Comparison of ENCODE assay signal across 25 mouse cellular contexts in genomic region chr5:122927092-122927491, GRCm38 (mm10).
DNase-seq lines count a peak whose midpoint lies in the region; ATAC-seq lines count a peak whose summit lies in the region.
"Had no signal": no experiment of that assay in that cellular context is flagged by ENCODE, and none has a peak within 500 bp of the region (broad histone marks: within the 10 kb centered on the region; RNA-seq: fewer than 3 reads in every experiment).

No protein-coding gene starts in this region.

- ATAC-seq in kidney, embryonic 16.5 days (ENCODE audit: low FRiP score, low TSS enrichment), result no peak
- no peak for ATAC-seq in heart, embryonic 11.5 days (replicated peaks; ENCODE audit: insufficient number of reproducible peaks, low FRiP score, low TSS enrichment)
- ATAC-seq in heart, embryonic 16.5 days (replicated peaks; ENCODE audit: extremely low read depth, insufficient read depth, low FRiP score), result peak; percentile 21; the same call in 1 of the 2 replicates
- no peak for ATAC-seq in forebrain, embryonic 15.5 days (replicated peaks)
- ATAC-seq: forebrain, embryonic 16.5 days; Patski had no signal

- H3K9me3 ChIP-seq in kidney, embryonic 16.5 days (ENCODE audit: low read length), result no peaks in the 10 kb centered on the region
- no peaks in the 10 kb centered on the region for H3K9me3 ChIP-seq in heart, embryonic 11.5 days (replicated peaks; ENCODE audit: control insufficient read depth, low read length)
- H3K9me3 ChIP-seq in heart, embryonic 16.5 days (replicated peaks; ENCODE audit: control insufficient read depth, low read length), result no peaks in the 10 kb centered on the region
- no peaks in the 10 kb centered on the region for H3K9me3 ChIP-seq in forebrain, embryonic 15.5 days
- H3K9me3 ChIP-seq: embryonic facial prominence, embryonic 13.5 days; forebrain, embryonic 10.5 days; G1E; limb, embryonic 12.5 days; liver, embryonic 15.5 days; megakaryocyte, embryonic 14.5 days; stomach, embryonic 15.5 days had no signal

- H3K27me3 ChIP-seq in kidney, embryonic 16.5 days (ENCODE audit: insufficient read depth, low read length), result no peaks in the 10 kb centered on the region
- no peaks in the 10 kb centered on the region for H3K27me3 ChIP-seq in heart, embryonic 11.5 days (ENCODE audit: control insufficient read depth, insufficient read depth, low read length)
- no peaks in the 10 kb centered on the region for H3K27me3 ChIP-seq in heart, embryonic 16.5 days (ENCODE audit: control insufficient read depth, insufficient read depth, low read length)
- H3K27me3 ChIP-seq in forebrain, embryonic 15.5 days, result no peaks in the 10 kb centered on the region
- H3K27me3 ChIP-seq: embryonic facial prominence, embryonic 13.5 days; limb, embryonic 12.5 days; liver, embryonic 15.5 days; megakaryocyte, embryonic 14.5 days; Patski; stomach, embryonic 15.5 days had no signal

- H3K36me3 ChIP-seq in kidney, embryonic 16.5 days (ENCODE audit: insufficient read depth, low read length), result peaks cover 8% of the 10 kb centered on the region; the same call in 1 of the 2 replicates
- no peaks in the 10 kb centered on the region for H3K36me3 ChIP-seq in heart, embryonic 11.5 days (ENCODE audit: control insufficient read depth, insufficient read depth, low read length)
- peaks cover 5% of the 10 kb centered on the region for H3K36me3 ChIP-seq in heart, embryonic 16.5 days (ENCODE audit: control insufficient read depth, insufficient read depth)
- peaks cover 3% of the 10 kb centered on the region; the same call in 1 of the 2 replicates for H3K36me3 ChIP-seq in forebrain, embryonic 15.5 days

- no peak overlapping the region for H3K4me3 ChIP-seq in kidney, embryonic 16.5 days (ENCODE audit: low read length)
- no peak overlapping the region for H3K4me3 ChIP-seq in heart, embryonic 11.5 days (ENCODE audit: low read depth, low read length)
- H3K4me3 ChIP-seq in heart, embryonic 16.5 days (ENCODE audit: low read length), result no peak overlapping the region
- H3K4me3 ChIP-seq in forebrain, embryonic 15.5 days, result no peak overlapping the region
- H3K4me3 ChIP-seq: embryonic facial prominence, embryonic 13.5 days; forebrain, embryonic 10.5 days; limb, embryonic 12.5 days; liver, embryonic 15.5 days; megakaryocyte, embryonic 14.5 days; stomach, embryonic 15.5 days had no signal

- 0 out of 2 replicates have a peak, but pooled peaks cover 4% of the 10 kb centered on the region for H3K4me1 ChIP-seq in kidney, embryonic 16.5 days (ENCODE audit: insufficient read depth, low read length)
- peaks cover 17% of the 10 kb centered on the region; the same call in 1 of the 2 replicates for H3K4me1 ChIP-seq in heart, embryonic 11.5 days (ENCODE audit: control insufficient read depth, insufficient read depth, low read length)
- peaks cover 34% of the 10 kb centered on the region for H3K4me1 ChIP-seq in heart, embryonic 16.5 days (ENCODE audit: control insufficient read depth, insufficient read depth, low read length)
- peaks cover 6% of the 10 kb centered on the region for H3K4me1 ChIP-seq in forebrain, embryonic 15.5 days
- H3K4me1 ChIP-seq: stomach, embryonic 15.5 days had no signal

- DNase-seq in gastrocnemius, adult 18-20 months (ENCODE audit: low spot score), result peak; percentile 32
- DNase-seq in gastrocnemius, adult 8-10 months (ENCODE audit: low spot score in 2 of 2), result no peak
- DNase-seq in kidney, adult 9 months, result no peak
- DNase-seq in Muller cell, postnatal 12 days (ENCODE audit: inconsistent ontology term), result no peak
- DNase-seq: adrenal gland, postnatal 14 days; cerebellum, adult 11-12 months; cerebellum, postnatal 10 days; kidney, postnatal 25 days; midbrain, embryonic 14.5 days; retina, postnatal 1 day had no signal

- no peak overlapping the region for H3K27ac ChIP-seq in kidney, embryonic 16.5 days (ENCODE audit: low read length)
- H3K27ac ChIP-seq in heart, embryonic 11.5 days (ENCODE audit: low read depth, low read length), result peak overlapping the region; percentile 46
- peak overlapping the region; percentile 56 for H3K27ac ChIP-seq in heart, embryonic 16.5 days (ENCODE audit: low read length)
- no peak overlapping the region for H3K27ac ChIP-seq in forebrain, embryonic 15.5 days (replicated peaks)
- H3K27ac ChIP-seq: embryonic facial prominence, embryonic 13.5 days; forebrain, embryonic 10.5 days; hindbrain, embryonic 14.5 days; liver, embryonic 15.5 days had no signal

- 0 out of 2 replicates have a peak overlapping the region, but pooled peaks have one; percentile 2 for H3K9ac ChIP-seq in kidney, embryonic 16.5 days (replicated peaks; ENCODE audit: low read length)
- H3K9ac ChIP-seq in heart, embryonic 11.5 days (ENCODE audit: low read depth, low read length), result no peak overlapping the region
- H3K9ac ChIP-seq in heart, embryonic 16.5 days (ENCODE audit: low read length), result no peak overlapping the region
- H3K9ac ChIP-seq in forebrain, embryonic 15.5 days (replicated peaks), result no peak overlapping the region
- H3K9ac ChIP-seq: embryonic facial prominence, embryonic 13.5 days; hindbrain, embryonic 14.5 days; limb, embryonic 12.5 days; liver, embryonic 15.5 days; lung, embryonic 14.5 days; stomach, embryonic 15.5 days had no signal

- no peak overlapping the region for H3K4me2 ChIP-seq in kidney, embryonic 16.5 days (replicated peaks; ENCODE audit: low read depth, low read length)
- no peak overlapping the region for H3K4me2 ChIP-seq in heart, embryonic 11.5 days
- H3K4me2 ChIP-seq in heart, embryonic 16.5 days (ENCODE audit: low read depth, low read length), result no peak overlapping the region
- no peak overlapping the region for H3K4me2 ChIP-seq in forebrain, embryonic 15.5 days (replicated peaks)
- H3K4me2 ChIP-seq: embryonic facial prominence, embryonic 13.5 days; hindbrain, embryonic 14.5 days; limb, embryonic 12.5 days; liver, embryonic 15.5 days; lung, embryonic 14.5 days; stomach, embryonic 15.5 days had no signal

- 89% methylated on average over 8 of the region's 8 CpGs for WGBS in kidney, embryonic 16.5 days
- WGBS in heart, embryonic 11.5 days (ENCODE audit: insufficient replicate concordance), result 69% methylated on average over 8 of the region's 8 CpGs
- 51% methylated on average over 8 of the region's 8 CpGs for WGBS in heart, embryonic 16.5 days
- 68% methylated on average over 8 of the region's 8 CpGs for WGBS in forebrain, embryonic 15.5 days

Comparison
In these comparisons a context has a peak if more than half of its experiments do, and no peak if none do; other contexts are left out.
1. H3K27ac ChIP-seq: peak in heart, embryonic 11.5 days (single experiment) and heart, embryonic 16.5 days (single experiment); none in kidney, embryonic 16.5 days (single experiment) and forebrain, embryonic 15.5 days (single experiment).